Mouse (Mus musculus): ENCODE results near the gene A630001G21Rik. TPM values are rescaled to one million over a fixed set of nuclear protein-coding genes. Genes with fewer than 3 reads are reported as not detected.
A peak's percentile ranks its signal among the peaks of the same experiment; 100 is the strongest.

The A630001G21Rik gene
- polyA plus RNA-seq, 1 experiment from 2014 or later = 1.1 TPM

GRCm38 (mm10) chr1:85716447-85717027 lies 61.9 kb downstream of the A630001G21Rik start:
- H3K27me3 ChIP-seq (replicated peaks) = no peaks in the 10 kb centered on the region
- ATAC-seq = no peak
- H3K4me2 ChIP-seq (replicated peaks) = no peak overlapping the region
- no peak overlapping the region for H3K27ac ChIP-seq
- WGBS = 71% methylated on average over 7 of the region's 7 CpGs
- no peaks in the 10 kb centered on the region for H3K36me3 ChIP-seq
- H3K4me3 ChIP-seq (replicated peaks) = no peak overlapping the region
- no peaks in the 10 kb centered on the region for H3K9me3 ChIP-seq
- no peaks in the 10 kb centered on the region for H3K4me1 ChIP-seq (replicated peaks)
- no peak overlapping the region for H3K9ac ChIP-seq

- Histone ChIP-seq H3K4me3 (replicated peaks) (no peak overlapping the region), H3K9me3 (no peaks in the 10 kb centered on the region), H3K27ac (no peak overlapping the region), H3K4me2 (replicated peaks) (no peak overlapping the region), H3K9ac (no peak overlapping the region), H3K27me3 (replicated peaks) (no peaks in the 10 kb centered on the region), H3K4me1 (replicated peaks) (no peaks in the 10 kb centered on the region), H3K36me3 (no peaks in the 10 kb centered on the region)
- ATAC-seq = no peak
Observed at GRCm38 (mm10) chr1:85714501-85714900, 63.9 kb downstream of the A630001G21Rik start.

- H3K27ac ChIP-seq = no peak overlapping the region
- ATAC-seq = no peak
- H3K4me1 ChIP-seq (replicated peaks) = no peaks in the 10 kb centered on the region
- H3K27me3 ChIP-seq (replicated peaks) = no peaks in the 10 kb centered on the region
- no peak overlapping the region for H3K4me2 ChIP-seq (replicated peaks)
- H3K9me3 ChIP-seq = no peaks in the 10 kb centered on the region
- H3K9ac ChIP-seq = no peak overlapping the region
- H3K4me3 ChIP-seq (replicated peaks) = no peak overlapping the region
- WGBS = 90% methylated on average over 2 of the region's 2 CpGs
- H3K36me3 ChIP-seq = no peaks in the 10 kb centered on the region
Observed at GRCm38 (mm10) chr1:85706754-85707153, 71.7 kb downstream of the A630001G21Rik start.

DNA sequence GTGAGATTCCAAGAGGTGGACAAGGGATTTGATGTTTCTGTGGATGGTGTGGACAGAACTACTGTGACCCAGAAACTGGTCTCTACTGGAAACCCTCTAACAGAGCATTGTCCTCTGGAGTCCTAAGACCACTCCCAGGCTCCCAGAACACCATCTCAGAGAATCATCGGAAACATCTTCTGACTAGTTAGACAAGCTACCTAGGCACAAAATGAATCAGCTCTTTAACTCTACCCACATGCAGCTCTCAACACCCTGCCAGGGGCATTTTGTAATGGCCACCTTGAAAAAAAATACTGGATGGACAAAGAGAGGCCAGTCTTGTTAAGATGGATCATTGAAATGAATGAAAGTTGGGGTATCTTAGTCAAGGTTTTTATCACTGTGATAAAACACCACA lies 72.9 kb downstream of the A630001G21Rik start:
- no peaks in the 10 kb centered on the region for H3K9me3 ChIP-seq
- no peak overlapping the region for H3K27ac ChIP-seq
- no peaks in the 10 kb centered on the region for H3K4me1 ChIP-seq (replicated peaks)
- no peaks in the 10 kb centered on the region for H3K27me3 ChIP-seq (replicated peaks)
- H3K36me3 ChIP-seq = no peaks in the 10 kb centered on the region
- no peak for ATAC-seq
- H3K9ac ChIP-seq = no peak overlapping the region
- H3K4me2 ChIP-seq (replicated peaks) = no peak overlapping the region
- H3K4me3 ChIP-seq (replicated peaks) = no peak overlapping the region
- WGBS = 93% methylated on average over 1 of the region's 1 CpGs

GRCm38 (mm10) chr1:85703245-85704186 lies 74.9 kb downstream of the A630001G21Rik start:
- H3K4me2 ChIP-seq (replicated peaks) = peak overlapping the region; percentile 65
- H3K27ac ChIP-seq = no peak overlapping the region
- 14% methylated on average over 22 of the region's 22 CpGs for WGBS
- peak overlapping the region; percentile 27 for H3K4me3 ChIP-seq (replicated peaks)
- H3K9ac ChIP-seq = peak overlapping the region; percentile 26; the same call in 1 of the 2 replicates
- no peaks in the 10 kb centered on the region for H3K4me1 ChIP-seq (replicated peaks)
- H3K36me3 ChIP-seq = no peaks in the 10 kb centered on the region
- peak; percentile 99 for ATAC-seq
- no peaks in the 10 kb centered on the region for H3K27me3 ChIP-seq (replicated peaks)
- no peaks in the 10 kb centered on the region for H3K9me3 ChIP-seq

- H3K4me2 ChIP-seq (replicated peaks) = no peak overlapping the region
- H3K4me3 ChIP-seq (replicated peaks) = no peak overlapping the region
- H3K27me3 ChIP-seq (replicated peaks) = no peaks in the 10 kb centered on the region
- no peaks in the 10 kb centered on the region for H3K36me3 ChIP-seq
- no peak overlapping the region for H3K27ac ChIP-seq
- ATAC-seq = no peak
- H3K9me3 ChIP-seq = no peaks in the 10 kb centered on the region
- H3K9ac ChIP-seq = no peak overlapping the region
- H3K4me1 ChIP-seq (replicated peaks) = no peaks in the 10 kb centered on the region
- WGBS = 74% methylated on average over 4 of the region's 4 CpGs
Observed at GRCm38 (mm10) chr1:85702531-85702930, 75.9 kb downstream of the A630001G21Rik start.

DNA sequence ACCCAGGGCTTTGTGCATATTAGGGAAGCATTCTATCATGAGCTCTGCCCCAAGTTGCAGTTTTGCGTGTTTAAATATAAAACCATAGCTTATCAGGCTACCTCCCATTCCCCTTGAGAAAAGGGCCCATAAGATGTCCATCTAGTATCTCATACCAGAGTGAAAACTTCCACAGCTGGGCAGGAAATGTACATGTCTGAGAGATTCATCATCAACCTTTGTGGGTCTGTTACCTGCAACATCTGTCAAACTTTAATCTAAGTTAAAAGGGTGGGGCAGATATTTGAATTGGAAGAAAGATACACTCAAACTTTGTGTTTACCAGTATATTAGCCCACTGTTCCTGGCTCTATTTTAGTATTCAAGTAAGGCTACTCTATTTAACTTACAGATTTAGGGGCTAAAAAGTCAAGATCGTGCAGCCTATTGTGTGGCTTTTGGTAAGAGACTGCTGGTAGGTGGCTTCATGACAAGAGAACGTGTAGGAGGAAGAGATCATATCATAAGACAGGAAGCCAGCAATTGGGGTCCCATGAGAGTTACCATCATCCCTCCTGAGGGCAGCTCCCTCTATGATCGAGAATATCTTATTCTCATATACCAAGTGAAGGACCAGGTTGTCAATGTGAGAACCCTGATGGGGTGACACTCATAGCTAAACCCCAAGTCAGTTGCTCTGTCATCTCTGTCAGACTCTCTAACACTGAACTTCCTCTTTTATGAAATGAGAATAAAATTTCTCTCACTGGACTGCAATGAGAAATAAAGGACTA lies 80.5 kb downstream of the A630001G21Rik start:
- ATAC-seq = no peak
- Histone ChIP-seq H3K9ac (no peak overlapping the region), H3K4me3 (replicated peaks) (no peak overlapping the region), H3K9me3 (no peaks in the 10 kb centered on the region), H3K36me3 (no peaks in the 10 kb centered on the region), H3K27ac (no peak overlapping the region), H3K4me2 (replicated peaks) (no peak overlapping the region), H3K4me1 (replicated peaks) (no peaks in the 10 kb centered on the region), H3K27me3 (replicated peaks) (no peaks in the 10 kb centered on the region)
- WGBS = 81% methylated on average over 4 of the region's 4 CpGs

DNA sequence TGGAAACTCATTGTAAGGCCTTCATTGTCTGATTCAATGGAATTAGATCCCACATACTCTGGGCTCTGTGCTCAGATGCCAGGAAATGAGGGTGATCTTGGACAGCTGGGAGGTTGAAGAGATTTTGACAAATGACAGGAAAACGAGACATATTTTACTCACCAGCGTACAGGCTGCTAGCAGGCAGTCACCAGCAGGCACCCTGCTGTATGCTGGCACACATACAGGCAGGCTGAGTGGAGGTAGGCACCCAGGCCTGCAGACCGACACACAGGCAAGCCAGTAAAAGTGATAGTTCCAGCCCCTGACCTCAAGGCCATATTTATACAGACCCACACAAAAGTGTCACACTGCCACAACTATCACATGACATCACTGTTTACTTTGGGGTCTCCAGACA lies 82.8 kb downstream of the A630001G21Rik start:
- 67% methylated on average over 3 of the region's 3 CpGs for WGBS
- ATAC-seq = no peak

GRCm38 (mm10) chr1:85693280-85693679 lies 85.2 kb downstream of the A630001G21Rik start:
- Histone ChIP-seq H3K4me3 (replicated peaks) (no peak overlapping the region), H3K9me3 (no peaks in the 10 kb centered on the region), H3K27me3 (replicated peaks) (no peaks in the 10 kb centered on the region), H3K36me3 (no peaks in the 10 kb centered on the region), H3K4me2 (replicated peaks) (no peak overlapping the region), H3K27ac (no peak overlapping the region), H3K4me1 (replicated peaks) (no peaks in the 10 kb centered on the region), H3K9ac (no peak overlapping the region)
- no peak for ATAC-seq
- WGBS = 69% methylated on average over 3 of the region's 3 CpGs

More for the DNA sequence above, 82.8 kb downstream of the A630001G21Rik start:
- Histone ChIP-seq H3K4me1 (replicated peaks) (no peaks in the 10 kb centered on the region), H3K9ac (no peak overlapping the region), H3K9me3 (no peaks in the 10 kb centered on the region), H3K27me3 (replicated peaks) (no peaks in the 10 kb centered on the region), H3K27ac (no peak overlapping the region), H3K4me3 (replicated peaks) (no peak overlapping the region), H3K4me2 (replicated peaks) (no peak overlapping the region), H3K36me3 (no peaks in the 10 kb centered on the region)

DNA sequence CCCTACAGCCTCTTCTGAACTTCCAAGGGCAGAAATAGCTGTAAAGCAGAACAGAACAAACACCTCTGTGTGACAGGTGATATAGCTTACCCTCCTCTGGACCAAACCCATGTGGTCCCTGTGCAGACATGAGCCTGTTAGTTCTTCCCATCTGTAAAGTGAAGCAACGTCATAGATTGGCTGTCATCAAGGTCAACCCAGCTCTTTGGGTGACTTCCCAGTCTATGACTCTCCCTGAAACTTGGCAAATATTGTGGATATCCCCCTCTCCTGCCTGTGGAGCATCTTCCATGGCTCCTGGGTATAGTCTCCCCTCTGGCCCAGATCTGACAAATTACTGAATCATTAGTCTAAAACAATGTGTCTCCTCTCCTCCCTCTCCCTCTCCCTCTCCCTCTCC lies 86.2 kb downstream of the A630001G21Rik start:
- H3K36me3 ChIP-seq = no peaks in the 10 kb centered on the region
- no peaks in the 10 kb centered on the region for H3K27me3 ChIP-seq (replicated peaks)
- H3K4me2 ChIP-seq (replicated peaks) = no peak overlapping the region
- H3K4me1 ChIP-seq (replicated peaks) = no peaks in the 10 kb centered on the region
- no peak overlapping the region for H3K27ac ChIP-seq
- no peak for ATAC-seq
- H3K4me3 ChIP-seq (replicated peaks) = no peak overlapping the region
- H3K9ac ChIP-seq = no peak overlapping the region
- H3K9me3 ChIP-seq = no peaks in the 10 kb centered on the region
- WGBS = 67% methylated on average over 1 of the region's 1 CpGs

DNA sequence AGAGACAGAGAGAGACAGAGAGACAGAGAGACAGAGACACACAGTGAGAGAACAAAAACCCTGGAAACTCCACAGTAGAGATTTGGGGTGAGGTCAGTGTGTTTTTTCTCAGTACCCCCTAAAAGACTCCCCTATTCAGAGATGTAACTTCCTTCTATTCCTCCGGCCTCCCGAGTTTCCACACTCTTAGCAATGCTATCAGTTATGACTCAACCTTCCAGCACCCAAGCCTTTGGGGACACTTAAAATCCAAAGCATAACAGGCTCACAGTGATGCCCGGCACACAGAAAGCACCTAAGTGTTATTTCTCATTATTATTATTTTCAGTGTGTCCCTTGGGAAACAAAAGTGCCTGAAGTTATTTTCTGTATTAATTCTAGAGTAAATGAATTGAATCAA lies 87.9 kb downstream of the A630001G21Rik start:
- H3K4me1 ChIP-seq (replicated peaks) = no peaks in the 10 kb centered on the region
- no peaks in the 10 kb centered on the region for H3K9me3 ChIP-seq

GRCm38 (mm10) chr1:85687346-85687745 lies 91.1 kb downstream of the A630001G21Rik start:
- H3K9ac ChIP-seq = no peak overlapping the region
- no peak for ATAC-seq
- H3K27ac ChIP-seq = no peak overlapping the region
- H3K36me3 ChIP-seq = no peaks in the 10 kb centered on the region
- H3K4me2 ChIP-seq (replicated peaks) = no peak overlapping the region
- H3K27me3 ChIP-seq (replicated peaks) = no peaks in the 10 kb centered on the region
- H3K9me3 ChIP-seq = no peaks in the 10 kb centered on the region
- 58% methylated on average over 5 of the region's 5 CpGs for WGBS
- no peaks in the 10 kb centered on the region for H3K4me1 ChIP-seq (replicated peaks)
- no peak overlapping the region for H3K4me3 ChIP-seq (replicated peaks)

More for the DNA sequence above, 87.9 kb downstream of the A630001G21Rik start:
- Histone ChIP-seq H3K27ac (no peak overlapping the region), H3K36me3 (no peaks in the 10 kb centered on the region), H3K4me3 (replicated peaks) (no peak overlapping the region), H3K4me2 (replicated peaks) (no peak overlapping the region), H3K9ac (no peak overlapping the region), H3K27me3 (replicated peaks) (no peaks in the 10 kb centered on the region)
- WGBS = 91% methylated on average over 3 of the region's 3 CpGs
- ATAC-seq = no peak
